Mouse (Mus musculus) myocyte (in vitro differentiated cells): ENCODE measurements around the gene H2-K1.

Experiments used
- MAX ChIP-seq: IDR thresholded peaks from one replicate; pipeline ENCODE4 v1.6.1; 2011; ENCODE audit warnings: low read depth, mild to moderate bottlenecking, control low read depth
- MYOD1 ChIP-seq, 3 experiments: IDR thresholded peaks; one replicate each; pipeline ENCODE4 v1.6.1; 2011; ENCODE audit warnings: control low read depth in 2 of 3, low read depth in 2 of 3, mild to moderate bottlenecking in 2 of 3, moderate library complexity in 1 of 3; ENCODE audit not compliant: insufficient read length in 2 of 3, control insufficient read depth in 1 of 3
- POLR2A ChIP-seq: IDR thresholded peaks from one replicate; pipeline ENCODE4 v1.6.1; 2011; ENCODE audit warnings: low read depth, mild to moderate bottlenecking, control low read depth, moderate library complexity; ENCODE audit not compliant: insufficient read length
- POLR2AphosphoS2 ChIP-seq: IDR thresholded peaks from one replicate; pipeline ENCODE4 v1.6.1; 2011; ENCODE audit warnings: low read depth, control low read depth; ENCODE audit not compliant: insufficient read length
- REST ChIP-seq: IDR thresholded peaks from one replicate; pipeline ENCODE4 v1.6.1; 2011; ENCODE audit warnings: mild to moderate bottlenecking, control low read depth, moderate library complexity; ENCODE audit not compliant: insufficient read depth, insufficient read length
- TCF12 ChIP-seq: IDR thresholded peaks from one replicate; pipeline ENCODE4 v1.6.1; 2011; ENCODE audit warnings: mild to moderate bottlenecking, control low read depth; ENCODE audit not compliant: poor library complexity, insufficient read depth, severe bottlenecking
- USF1 ChIP-seq: IDR thresholded peaks from one replicate; pipeline ENCODE4 v1.6.1; 2011; ENCODE audit warnings: low read depth, mild to moderate bottlenecking, control low read depth, moderate library complexity

- TF ChIP-seq POLR2A: no peak
- TF ChIP-seq MAX: no peak
- TF ChIP-seq USF1: no peak
- no peak for TF ChIP-seq POLR2AphosphoS2
- TF ChIP-seq REST: no peak
- TF ChIP-seq MYOD1 (IDR thresholded peaks at IDR 0.05; ENCODE audit: control insufficient read depth in 1 of 3, insufficient read length in 2 of 3, low read depth in 2 of 3): no peak
- no peak for TF ChIP-seq TCF12
These were observed 34.9 kb downstream of the H2-K1 start for GRCm38 (mm10) chr17:33965082-33965845.
